In the genomic region with DNA sequence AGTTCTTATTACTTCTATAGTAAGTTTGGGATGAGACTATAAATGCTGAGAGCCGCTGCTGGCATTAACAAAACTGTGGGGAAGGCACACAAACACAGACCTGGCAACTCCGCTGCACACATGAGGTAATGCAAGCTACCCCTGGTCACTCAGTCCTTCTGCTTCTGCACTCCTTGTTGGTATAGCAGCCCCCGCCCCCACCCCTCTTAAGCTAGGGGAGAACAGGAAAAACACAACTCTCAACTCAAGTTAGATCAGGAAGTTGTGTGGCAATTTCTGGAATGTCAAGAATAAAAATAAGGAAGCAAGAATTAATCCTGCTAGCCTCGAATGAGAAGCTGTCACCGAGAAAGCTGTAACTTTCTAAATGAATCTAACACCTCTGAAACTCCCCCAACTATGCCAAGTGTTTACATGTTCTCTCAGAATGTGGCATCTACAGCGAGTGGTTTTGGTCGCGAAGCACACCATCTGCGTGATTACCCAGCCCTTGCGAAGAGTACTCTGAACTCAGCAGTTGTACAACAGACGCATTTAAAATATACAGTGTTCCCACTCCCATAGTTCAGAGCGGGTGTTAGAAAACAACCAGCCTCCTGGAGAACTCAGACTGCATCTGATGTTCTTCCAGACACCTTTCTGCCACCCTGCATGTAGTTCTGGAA, we compare ENCODE assay signal across 8 mouse cellular contexts.
DNase-seq lines count a peak whose midpoint lies in the region; ATAC-seq lines count a peak whose summit lies in the region.
"Had no signal": no experiment of that assay in that cellular context is flagged by ENCODE, and none has a peak within 500 bp of the region (broad histone marks: within the 10 kb centered on the region; RNA-seq: fewer than 3 reads in every experiment).

No protein-coding gene starts in this region.

- no peaks in the 10 kb centered on the region for H3K9me3 ChIP-seq in intestine, embryonic 14.5 days (ENCODE audit: control insufficient read depth, low read length)
- H3K9me3 ChIP-seq in liver, embryonic 12.5 days (replicated peaks) = no peaks in the 10 kb centered on the region

- peaks cover 6% of the 10 kb centered on the region; the same call in 1 of the 2 replicates for H3K4me1 ChIP-seq in intestine, embryonic 14.5 days (replicated peaks; ENCODE audit: control insufficient read depth, insufficient read depth, low read length)
- peaks cover 15% of the 10 kb centered on the region; the same call in 1 of the 2 replicates for H3K4me1 ChIP-seq in liver, embryonic 12.5 days

- H3K36me3 ChIP-seq in intestine, embryonic 14.5 days (ENCODE audit: control insufficient read depth, insufficient read depth, low read length) = no peaks in the 10 kb centered on the region
- H3K36me3 ChIP-seq in liver, embryonic 12.5 days = no peaks in the 10 kb centered on the region

- H3K9ac ChIP-seq in intestine, embryonic 14.5 days (ENCODE audit: low read length) = no peak overlapping the region
- no peak overlapping the region for H3K9ac ChIP-seq in liver, embryonic 12.5 days

- H3K27me3 ChIP-seq in intestine, embryonic 14.5 days (replicated peaks; ENCODE audit: control insufficient read depth, insufficient read depth, low read length) = no peaks in the 10 kb centered on the region
- H3K27me3 ChIP-seq in liver, embryonic 12.5 days (replicated peaks) = no peaks in the 10 kb centered on the region

- WGBS in intestine, embryonic 14.5 days = 28% methylated on average over 12 of the region's 12 CpGs
- 26% methylated on average over 12 of the region's 12 CpGs for WGBS in liver, embryonic 12.5 days (ENCODE audit: insufficient replicate concordance)

- no peak overlapping the region for H3K4me3 ChIP-seq in intestine, embryonic 14.5 days (ENCODE audit: low read depth, low read length)
- no peak overlapping the region for H3K4me3 ChIP-seq in liver, embryonic 12.5 days

- no peak for ATAC-seq in intestine, embryonic 14.5 days (replicated peaks; ENCODE audit: low FRiP score, low TSS enrichment, low read depth)
- no peak for ATAC-seq in liver, embryonic 12.5 days

- peak overlapping the region; percentile 38 for H3K4me2 ChIP-seq in intestine, embryonic 14.5 days (ENCODE audit: low read length)
- peak overlapping the region; percentile 33; the same call in 1 of the 2 replicates for H3K4me2 ChIP-seq in liver, embryonic 12.5 days

- H3K27ac ChIP-seq in intestine, embryonic 14.5 days (ENCODE audit: low read depth) = no peak overlapping the region
- no peak overlapping the region for H3K27ac ChIP-seq in liver, embryonic 12.5 days

- peak; percentile 38 for DNase-seq in layer of hippocampus, adult 11-12 months (ENCODE audit: low spot score)
- no peak for DNase-seq in layer of hippocampus, postnatal 25 days (ENCODE audit: extremely low spot score in 1 of 2, low spot score in 1 of 2)
- DNase-seq in intestine, embryonic 14.5 days (ENCODE audit: low spot score) = no peak
- DNase-seq in right cerebral cortex, postnatal 10 days (ENCODE audit: low spot score in 2 of 2) = peak; percentile 46 to 77
- no peak for DNase-seq in cerebellum, postnatal 4 days (ENCODE audit: low spot score in 2 of 2)
- no peak for DNase-seq in thymus, postnatal 4 days
- DNase-seq: retina, postnatal 1 day had no signal

Comparison
In these comparisons a context has a peak if more than half of its experiments do, and no peak if none do; other contexts are left out.
1. DNase-seq: peak in layer of hippocampus, adult 11-12 months (single experiment) and right cerebral cortex, postnatal 10 days (2 of 2); none in layer of hippocampus, postnatal 25 days (0 of 2), intestine, embryonic 14.5 days (single experiment), cerebellum, postnatal 4 days (0 of 2) and thymus, postnatal 4 days (single experiment).